Mouse (Mus musculus) midbrain, embryonic 11.5 days (tissue): ENCODE data around the gene Polg. TPM values are rescaled to one million over a fixed set of nuclear protein-coding genes. Genes with fewer than 3 reads are reported as not detected.

Source experiments
- ATAC-seq: fragments of 200-750 bp; cut with Nextera tagmentation; 2 replicates; pipeline ENCODE4 v1.8.0; 2017; ENCODE audit warnings: moderate TSS enrichment, moderate library complexity; ENCODE audit not compliant: low FRiP score
- DNase-seq: peaks from one replicate; pipeline ENCODE4 v3.0.0; 2015; ENCODE audit warnings: low spot score; ENCODE audit errors: missing footprints
- H3K27ac ChIP-seq: fragments of 300-500 bp; sonication (generic); 2 replicates; pipeline ENCODE4 v1.5.1; 2014; ENCODE audit warnings: low read depth, low read length
- H3K27me3 ChIP-seq: fragments of 300-500 bp; sonication (generic); 2 replicates; pipeline ENCODE4 v1.6.1; 2014; ENCODE audit warnings: mild to moderate bottlenecking, low read length, moderate library complexity, mixed read lengths; ENCODE audit not compliant: control insufficient read depth, insufficient read depth
- H3K36me3 ChIP-seq: fragments of 300-500 bp; sonication (generic); 2 replicates; pipeline ENCODE4 v1.6.1; 2014; ENCODE audit warnings: mild to moderate bottlenecking, low read length, moderate library complexity, mixed read lengths; ENCODE audit not compliant: control insufficient read depth, insufficient read depth
- H3K4me1 ChIP-seq: fragments of 300-500 bp; sonication (generic); 2 replicates; pipeline ENCODE4 v1.6.1; 2014; ENCODE audit warnings: low read length; ENCODE audit not compliant: control insufficient read depth, insufficient read depth
- H3K4me2 ChIP-seq: fragments of 300-500 bp; sonication (generic); 2 replicates; pipeline ENCODE4 v1.6.1; 2014; ENCODE audit warnings: mild to moderate bottlenecking, moderate library complexity
- H3K4me3 ChIP-seq: fragments of 300-500 bp; sonication (generic); 2 replicates; pipeline ENCODE4 v1.5.1; 2014; ENCODE audit warnings: low read depth, low read length
- H3K9ac ChIP-seq: fragments of 300-500 bp; sonication (generic); 2 replicates; pipeline ENCODE4 v1.6.1; 2014; ENCODE audit warnings: low read length
- H3K9me3 ChIP-seq: fragments of 300-500 bp; sonication (generic); 2 replicates; pipeline ENCODE4 v1.6.1; 2016; ENCODE audit warnings: low read length; ENCODE audit not compliant: control insufficient read depth
- WGBS: fragments of 180-500 bp; shearing (Covaris S2); extraction: QIAGEN DNeasy Blood & Tissue Kit; methylation state at CpG from one replicate; pipeline ENCODE4 v1.1.7; 2014; 5-methylcytosine and 5-hydroxymethylcytosine counted together
- microRNA-seq: library from miRNA; unstranded; fragments of <30 nt; microRNA quantifications from one replicate; pipeline ENCODE4, GENCODE M21; 2017
- polyA plus RNA-seq: library from polyadenylated mRNA; unstranded; fragments of >200 nt; fragmentation: Nextera tagmentation; extraction: Ambion mirVana; gene quantifications from 2 replicates; pipeline ENCODE4 v1.2.1, GENCODE M21; 2014

The Polg gene
- polyA plus RNA-seq, 1 experiment from 2014 or later, result 26.7 TPM

DNA sequence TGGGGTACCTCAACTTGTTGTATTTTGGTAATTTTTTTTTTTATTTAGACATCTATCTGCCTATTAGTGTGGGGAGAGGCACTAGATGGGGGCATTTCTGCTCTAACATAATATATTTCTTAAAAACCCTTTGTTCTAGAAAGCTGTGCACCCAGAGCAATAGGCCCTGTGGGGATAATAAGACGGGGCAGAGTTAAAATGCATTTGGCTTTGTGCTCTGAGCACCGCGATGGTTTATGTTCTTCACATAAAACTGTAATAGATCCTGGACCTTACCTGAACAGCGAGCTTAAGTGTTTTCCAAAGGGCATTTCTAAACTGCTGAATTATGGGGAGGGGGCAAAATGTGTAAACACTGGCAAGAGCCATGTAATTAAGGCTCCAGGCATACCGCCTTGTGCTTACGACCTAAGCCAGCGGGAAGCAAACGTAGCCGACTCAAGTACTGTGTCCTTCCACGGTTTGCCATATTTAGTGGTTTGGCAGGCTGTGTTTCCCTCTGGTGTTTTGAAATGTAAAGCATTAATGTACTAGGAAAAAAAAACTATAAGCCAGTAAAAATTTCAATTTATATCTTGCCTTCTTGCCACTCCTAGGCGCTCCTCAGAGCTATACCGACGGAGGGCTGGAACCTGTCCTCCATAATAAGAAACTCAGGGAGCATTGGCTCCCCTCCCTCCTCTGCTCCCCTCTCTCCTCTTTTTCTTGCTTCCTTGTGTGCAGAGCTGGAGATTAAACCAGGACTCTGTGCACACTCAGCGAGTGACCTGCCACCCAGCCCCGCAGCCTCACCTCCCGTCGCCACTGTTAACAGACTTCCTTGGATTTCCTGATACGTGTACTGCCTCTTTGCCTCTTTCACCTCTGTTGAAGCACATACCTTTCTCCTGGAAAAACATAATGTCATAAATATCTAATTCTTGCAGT lies 51.5 kb downstream of the Polg start:
- DNase-seq, result no peak
- no peak for ATAC-seq
- Histone ChIP-seq H3K36me3 (no peaks in the 10 kb centered on the region), H3K4me3 (no peak overlapping the region), H3K4me2 (no peak overlapping the region), H3K27ac (no peak overlapping the region), H3K9ac (no peak overlapping the region), H3K9me3 (no peaks in the 10 kb centered on the region), H3K4me1 (no peaks in the 10 kb centered on the region), H3K27me3 (no peaks in the 10 kb centered on the region)
- WGBS, result 88% methylated on average over 18 of the region's 18 CpGs

DNA sequence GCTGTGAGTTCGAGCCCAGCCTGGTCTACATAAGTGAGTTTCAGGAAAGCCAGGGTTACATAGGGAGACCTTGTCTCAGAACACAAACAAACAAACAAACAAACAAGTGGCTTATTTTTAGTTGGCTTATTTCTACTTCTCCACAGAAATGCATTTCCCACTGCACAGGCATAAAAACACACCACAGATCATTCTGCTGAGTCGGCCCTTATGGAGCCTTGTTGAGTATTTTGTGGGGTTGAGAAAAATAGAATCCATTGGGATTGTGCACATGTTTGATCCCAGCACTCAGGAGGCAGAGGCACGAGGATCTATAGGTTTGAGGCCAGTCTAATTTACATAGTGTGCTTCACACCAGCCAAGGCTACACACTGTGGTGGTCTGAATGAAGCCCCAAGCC lies 65.9 kb downstream of the Polg start:
- WGBS, result 80% methylated on average over 3 of the region's 3 CpGs
- Histone ChIP-seq H3K4me1 (no peaks in the 10 kb centered on the region), H3K4me2 (no peak overlapping the region), H3K27ac (no peak overlapping the region), H3K9me3 (no peaks in the 10 kb centered on the region), H3K36me3 (no peaks in the 10 kb centered on the region), H3K27me3 (no peaks in the 10 kb centered on the region), H3K4me3 (no peak overlapping the region), H3K9ac (no peak overlapping the region)
- ATAC-seq (no peak), DNase-seq (no peak)

DNA sequence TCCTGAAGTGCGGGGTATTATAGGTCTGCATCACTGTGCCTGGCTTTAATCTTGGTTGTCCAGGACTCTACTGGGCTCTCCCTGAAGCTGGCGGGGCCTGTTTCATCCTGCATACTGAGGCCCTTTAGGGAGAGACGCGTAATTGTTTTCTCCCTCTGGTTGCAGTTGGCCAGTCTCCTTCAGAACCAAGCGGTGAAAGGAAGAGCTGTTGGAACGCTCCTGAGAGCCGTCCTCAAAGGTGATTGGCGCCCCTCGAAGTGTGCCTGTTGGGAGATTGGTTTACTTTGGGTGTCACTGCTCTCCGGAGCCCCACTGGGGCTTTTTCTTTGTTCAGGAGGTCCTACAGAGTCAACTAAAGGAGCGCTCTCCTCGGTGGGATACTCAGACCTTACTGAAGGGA lies 67.2 kb downstream of the Polg start:
- Histone ChIP-seq H3K9ac (no peak overlapping the region), H3K27ac (no peak overlapping the region), H3K36me3 (no peaks in the 10 kb centered on the region), H3K9me3 (no peaks in the 10 kb centered on the region), H3K4me3 (no peak overlapping the region), H3K4me2 (no peak overlapping the region), H3K4me1 (no peaks in the 10 kb centered on the region), H3K27me3 (no peaks in the 10 kb centered on the region)
- ATAC-seq (no peak), DNase-seq (no peak)
- WGBS, result 69% methylated on average over 12 of the region's 12 CpGs

- no peaks in the 10 kb centered on the region for H3K36me3 ChIP-seq
- H3K9me3 ChIP-seq, result no peaks in the 10 kb centered on the region
- no peak overlapping the region for H3K27ac ChIP-seq
- H3K4me2 ChIP-seq, result no peak overlapping the region
- H3K27me3 ChIP-seq, result no peaks in the 10 kb centered on the region
- WGBS, result 93% methylated on average over 8 of the region's 8 CpGs
- no peaks in the 10 kb centered on the region for H3K4me1 ChIP-seq
- DNase-seq (no peak), ATAC-seq (no peak)
- no peak overlapping the region for H3K9ac ChIP-seq
- H3K4me3 ChIP-seq, result no peak overlapping the region
Observed at GRCm38 (mm10) chr7:79398426-79398825, 67.7 kb downstream of the Polg start.

GRCm38 (mm10) chr7:79397446-79397963 lies 68.7 kb downstream of the Polg start:
- Histone ChIP-seq H3K36me3 (no peaks in the 10 kb centered on the region), H3K27me3 (no peaks in the 10 kb centered on the region), H3K9ac (no peak overlapping the region), H3K4me3 (no peak overlapping the region), H3K9me3 (no peaks in the 10 kb centered on the region), H3K4me1 (peaks cover 3% of the 10 kb centered on the region), H3K27ac (no peak overlapping the region), H3K4me2 (no peak overlapping the region)
- peak; percentile 79 for DNase-seq
- no peak for ATAC-seq
- WGBS, result 87% methylated on average over 10 of the region's 10 CpGs

Small RNAs within 50 kb of the gene (microRNA-seq; reads per million reads assigned to microRNA genes)
- 181 reads per million, percentile 61 among the genes with 10 or more reads in this experiment for gene Mir9-3

Other genes starting within 250 kb of the Polg start
- gene Abhd2, start 193.2 kb downstream of the Polg start, polyA plus RNA-seq, result 11.6 and 11.7 TPM in 2 replicates
- 0.52 and 0.63 TPM in 2 replicates for gene Rlbp1, start 79.3 kb downstream of the Polg start, polyA plus RNA-seq
- 18.7 and 20.2 TPM in 2 replicates for gene Fanci, start 74.4 kb downstream of the Polg start, polyA plus RNA-seq
- 0.41 and 0.75 TPM in 2 replicates for gene Rhcg, start 151.3 kb upstream of the Polg start, polyA plus RNA-seq
- gene Ticrr, start 193.8 kb upstream of the Polg start, polyA plus RNA-seq, result 14.8 and 16.0 TPM in 2 replicates
- 2.8 and 4.7 TPM in 2 replicates for gene Kif7, start 249.4 kb upstream of the Polg start, polyA plus RNA-seq